Mouse (Mus musculus): ENCODE measurements around the gene Smpd2. TPM values are rescaled to one million over a fixed set of nuclear protein-coding genes. Genes with fewer than 3 reads are reported as not detected.
A peak's percentile ranks its signal among the peaks of the same experiment; 100 is the strongest.

The Smpd2 gene
- total RNA-seq (2021), result 10 to 100 TPM; 18.7 to 21.4 TPM
- long read RNA-seq, experiment 1, transcript Smpd2-201 (10 exons, 1,602 nt), result major isoform, 21 of 26 reads
- long read RNA-seq, experiment 1, partial matches to known transcripts, result 0 of 26 reads
- long read RNA-seq, experiment 1, other reads (novel, unspliced or antisense), result 5 of 26 reads
- long read RNA-seq, experiment 2, transcript Smpd2-201 (10 exons, 1,602 nt), result major isoform, 24 of 36 reads
- long read RNA-seq, experiment 2, partial matches to known transcripts, result 3 of 36 reads
- long read RNA-seq, experiment 2, other reads (novel, unspliced or antisense), result 8 of 36 reads

DNA sequence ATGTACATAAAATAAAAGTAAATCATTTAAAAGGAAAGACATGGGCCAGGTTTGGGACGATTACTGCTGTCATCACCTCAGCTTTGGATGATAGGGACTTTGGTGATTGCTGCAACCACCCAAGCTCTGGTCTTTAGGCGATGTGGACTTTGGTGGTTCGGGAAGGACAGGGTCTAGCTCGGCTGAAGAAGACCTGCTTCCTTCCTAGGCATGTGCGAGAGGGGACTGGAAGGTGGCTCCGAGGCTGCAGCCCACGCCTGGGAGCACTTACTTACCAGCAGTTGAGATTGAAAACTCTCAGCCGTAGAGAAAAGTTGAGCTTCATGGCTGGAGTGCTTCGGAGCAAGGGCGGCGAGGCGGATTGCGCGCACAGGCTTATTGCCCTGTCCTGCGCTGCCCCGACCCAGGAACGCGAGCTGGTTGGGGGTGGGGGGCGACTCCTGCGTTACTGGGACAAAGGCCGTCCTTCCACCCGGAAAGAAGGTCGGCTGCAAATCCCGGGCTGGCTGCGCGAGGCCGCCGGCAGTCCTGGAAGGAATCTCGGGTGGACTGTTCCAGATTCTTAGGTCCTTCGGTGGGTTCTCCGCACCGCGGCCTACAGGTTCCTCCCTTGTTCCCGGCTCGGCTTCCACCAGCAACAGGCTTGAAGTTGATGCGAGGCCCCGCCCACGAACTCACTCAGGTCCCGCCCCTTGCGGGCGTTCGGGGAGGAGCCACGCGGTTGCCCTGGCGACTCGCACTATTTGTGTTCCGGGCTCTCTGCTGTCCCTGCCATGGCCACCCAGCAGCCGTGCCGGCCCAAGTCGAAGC is at the start of gene Smpd2, which contains the start of gene Ppil6:
Smpd2 (minus strand) TSS at position 662 of the 810 bp plus-strand sequence.
Ppil6 (plus strand) TSS at position 732 of the 810 bp plus-strand sequence.
- peak; percentile 86 to 94 for DNase-seq (ENCODE audit: low spot score in 2 of 2)

- no peak for DNase-seq (ENCODE audit: low spot score in 2 of 2)
Measured at GRCm38 (mm10) chr10:41538986-41539385, 48.8 kb upstream of the Smpd2 start.

DNA sequence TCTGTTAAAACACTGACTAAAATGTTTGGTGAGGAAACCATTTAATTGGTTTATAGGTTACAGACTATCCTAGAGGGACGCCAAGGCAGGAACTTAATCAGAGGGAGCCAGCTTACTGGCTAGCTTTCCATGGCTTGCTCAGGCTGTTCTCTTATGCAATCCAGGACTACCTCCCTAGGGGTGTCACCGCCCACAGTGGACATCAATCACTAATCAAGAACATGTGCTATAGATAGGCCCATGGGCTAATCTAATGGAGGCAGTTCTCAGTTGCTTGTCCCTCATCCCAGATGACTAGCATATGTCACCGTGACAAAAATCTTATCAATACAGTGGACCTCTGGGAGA is 47.8 kb upstream of the Smpd2 start:
- no peak for DNase-seq (ENCODE audit: low spot score in 2 of 2)

DNA sequence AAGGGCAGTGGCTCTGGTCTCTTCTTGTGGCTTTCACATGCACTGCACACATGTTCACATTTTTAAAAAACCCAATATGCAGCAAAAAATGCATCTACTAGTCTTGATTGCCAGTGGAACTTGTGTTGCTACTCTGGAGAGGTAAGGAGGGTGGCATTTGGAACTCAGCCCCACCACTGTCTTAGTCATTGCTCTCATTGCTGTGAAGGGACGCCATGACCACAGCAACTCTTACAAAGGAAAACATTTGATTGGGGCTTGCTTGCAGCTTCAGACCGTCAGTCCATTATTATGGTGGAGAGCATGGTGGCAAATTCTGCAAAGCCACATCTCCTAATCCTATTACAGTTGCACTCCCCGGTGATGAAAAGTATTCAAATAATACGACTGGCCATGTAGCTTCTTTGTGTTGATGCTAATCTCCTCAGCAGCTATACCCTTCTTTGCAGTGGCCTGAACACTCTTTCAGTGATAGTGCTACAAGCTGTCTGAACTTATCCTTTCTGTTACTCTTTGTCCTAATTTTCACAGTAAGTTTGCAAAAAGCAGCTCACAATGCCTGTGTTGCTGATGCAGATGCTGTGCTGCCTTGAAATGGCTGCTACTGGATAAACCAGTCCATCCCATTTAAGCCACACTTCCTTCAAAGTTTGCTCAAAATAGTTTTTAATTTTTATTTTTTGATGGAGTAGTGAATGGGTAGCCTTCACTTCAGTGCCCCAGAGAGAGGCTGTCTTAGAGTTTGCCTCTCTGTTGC is 47.2 kb upstream of the Smpd2 start:
- no peak for DNase-seq (ENCODE audit: low spot score in 2 of 2)

- no peak for DNase-seq (ENCODE audit: low spot score in 2 of 2)
Measured at GRCm38 (mm10) chr10:41536714-41537113, 46.5 kb upstream of the Smpd2 start.

GRCm38 (mm10) chr10:41535991-41536390 is 45.8 kb upstream of the Smpd2 start:
- no peak for DNase-seq (ENCODE audit: low spot score in 2 of 2)

- no peak for DNase-seq (ENCODE audit: low spot score in 2 of 2)
Measured at GRCm38 (mm10) chr10:41529972-41530371, 39.8 kb upstream of the Smpd2 start.

- DNase-seq (ENCODE audit: low spot score in 2 of 2), result no peak
Measured at GRCm38 (mm10) chr10:41525696-41526095, 35.5 kb upstream of the Smpd2 start.

DNA sequence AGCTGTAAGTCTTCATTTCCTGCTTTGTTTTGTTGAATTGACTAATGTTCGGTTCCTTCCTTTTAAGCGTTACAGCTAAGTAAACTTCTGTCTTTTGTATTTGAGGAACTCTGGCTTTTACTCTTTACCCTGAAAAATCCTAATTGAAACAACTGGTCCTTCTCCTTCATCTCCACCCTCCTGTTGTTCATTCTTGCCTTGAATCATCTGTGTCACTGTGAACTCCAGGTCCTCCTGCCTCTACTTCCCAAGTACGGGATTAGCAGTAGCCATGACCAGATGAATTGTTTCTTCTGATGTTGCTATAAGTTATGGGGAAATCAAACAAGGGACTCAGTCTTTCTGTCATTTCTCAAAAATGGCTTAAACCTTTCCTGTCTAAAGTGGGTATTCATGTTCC is 33.2 kb upstream of the Smpd2 start:
- no peak for DNase-seq (ENCODE audit: low spot score in 2 of 2)

GRCm38 (mm10) chr10:41520410-41520673 is 30.2 kb upstream of the Smpd2 start:
- no peak for DNase-seq (ENCODE audit: low spot score in 2 of 2)

DNA sequence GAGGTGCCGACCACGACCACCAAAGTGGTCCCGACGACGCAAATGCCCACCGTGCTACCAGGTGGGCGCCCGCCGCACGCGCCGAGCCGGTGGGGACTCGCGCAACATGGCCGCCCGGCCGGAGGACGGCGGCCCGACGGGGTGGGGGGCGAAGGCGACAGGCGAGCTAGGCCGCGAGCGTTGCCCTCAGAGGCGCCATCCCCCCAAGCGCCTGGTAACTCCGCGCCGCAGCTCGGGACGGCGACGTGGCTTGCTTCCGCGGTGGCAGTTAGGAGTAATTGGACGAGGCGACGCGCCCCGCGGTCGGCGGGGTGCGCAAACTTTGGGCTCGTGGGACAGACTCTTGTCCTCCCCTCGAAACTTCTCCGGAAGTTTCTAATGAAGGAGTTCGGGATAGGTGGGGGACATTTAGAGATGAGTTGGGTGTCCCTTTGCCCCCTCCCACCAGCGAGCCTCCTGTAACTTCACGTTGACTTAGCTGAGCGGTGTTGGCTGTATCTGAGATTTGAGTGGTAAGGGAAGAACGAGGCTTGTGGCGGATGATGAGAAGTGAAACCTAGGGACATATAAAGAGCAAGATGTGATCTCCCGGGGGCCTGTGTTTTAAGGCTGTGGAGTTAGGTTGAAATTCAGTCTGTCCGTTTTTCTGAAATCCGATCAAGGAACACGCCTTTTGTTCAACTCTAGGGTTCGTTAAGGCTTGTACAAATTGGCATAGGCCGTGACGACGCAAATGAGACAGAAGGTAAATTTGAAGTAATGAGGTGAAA is 29.7 kb upstream of the Smpd2 start:
- DNase-seq (ENCODE audit: low spot score in 2 of 2), result peak; percentile 32 to 65

- peak; percentile 88 to 93 for DNase-seq (ENCODE audit: low spot score in 2 of 2)
Measured at GRCm38 (mm10) chr10:41518981-41519618, 28.9 kb upstream of the Smpd2 start, which contains the start of gene Cd164. Cd164 (plus strand) TSS chr10:41519414.

GRCm38 (mm10) chr10:41518508-41518980 is 28.4 kb upstream of the Smpd2 start:
- peak; percentile 30 to 68 for DNase-seq (ENCODE audit: low spot score in 2 of 2)

- DNase-seq (ENCODE audit: low spot score in 2 of 2), result no peak
Measured at GRCm38 (mm10) chr10:41514921-41515320, 24.8 kb upstream of the Smpd2 start.

DNA sequence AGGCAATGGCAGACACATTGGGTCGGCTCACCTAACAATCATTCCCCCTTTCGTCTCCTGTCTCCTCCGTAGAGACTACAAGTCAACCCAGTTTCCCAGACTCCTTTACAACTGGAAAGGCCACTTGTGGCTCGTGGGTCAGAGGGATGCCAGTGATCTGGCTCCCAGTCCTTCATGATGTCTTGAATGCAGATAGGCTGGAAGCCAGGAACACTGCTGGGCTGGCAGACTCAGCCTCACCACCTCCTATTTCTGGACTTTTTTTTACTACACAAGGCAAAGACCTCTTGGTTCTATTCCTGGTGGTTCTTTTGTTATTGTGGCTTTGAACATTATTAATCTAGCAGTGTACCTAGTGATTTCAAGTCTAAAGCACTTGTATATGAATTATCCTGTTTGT is 24.1 kb upstream of the Smpd2 start:
- DNase-seq (ENCODE audit: low spot score in 2 of 2), result no peak

- DNase-seq (ENCODE audit: low spot score in 2 of 2), result no peak
Measured at GRCm38 (mm10) chr10:41509160-41509559, 19.0 kb upstream of the Smpd2 start.

DNA sequence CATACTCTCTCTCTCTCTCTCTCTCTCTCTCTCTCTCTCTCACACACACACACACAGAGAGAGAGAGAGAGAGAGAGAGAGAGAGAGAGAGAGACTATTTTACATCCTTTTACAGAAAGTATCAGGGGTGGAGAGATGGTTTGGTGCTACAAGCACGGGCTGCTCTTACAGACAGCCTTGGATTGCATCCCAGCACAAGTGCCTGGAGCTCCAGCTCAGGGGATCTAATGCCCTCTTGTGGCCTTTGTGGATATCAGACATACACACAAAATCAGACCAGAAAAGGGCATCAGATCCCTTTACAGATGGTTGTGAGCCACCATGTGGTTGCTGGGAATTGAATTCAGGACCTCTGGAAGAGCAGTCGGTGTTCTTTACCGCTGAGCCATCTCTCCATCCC is 15.3 kb upstream of the Smpd2 start:
- DNase-seq (ENCODE audit: low spot score in 2 of 2), result peak in 1 of 2 experiments; percentile 67

GRCm38 (mm10) chr10:41504996-41505395 is 14.8 kb upstream of the Smpd2 start:
- DNase-seq (ENCODE audit: low spot score in 2 of 2), result no peak

DNA sequence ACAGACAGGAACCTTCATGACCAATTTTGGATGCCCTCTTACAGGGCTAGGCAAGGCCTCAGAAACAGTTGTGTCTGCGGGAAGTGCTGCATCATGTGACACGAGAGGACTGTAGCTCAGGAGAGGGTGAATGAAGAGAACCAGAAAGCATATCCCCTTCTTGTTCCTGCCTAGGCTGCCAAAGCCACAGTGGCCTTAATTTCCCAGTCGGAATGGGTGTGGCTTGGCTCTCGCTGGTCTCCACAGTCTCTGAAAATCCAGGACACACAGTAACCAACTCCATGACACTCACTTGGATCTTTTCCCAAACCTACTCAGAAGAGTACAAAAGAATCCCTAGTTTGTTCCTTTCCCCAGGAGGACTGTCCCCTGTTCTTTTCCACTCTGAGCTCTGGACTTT is 10.8 kb upstream of the Smpd2 start:
- DNase-seq (ENCODE audit: low spot score in 2 of 2), result no peak

DNA sequence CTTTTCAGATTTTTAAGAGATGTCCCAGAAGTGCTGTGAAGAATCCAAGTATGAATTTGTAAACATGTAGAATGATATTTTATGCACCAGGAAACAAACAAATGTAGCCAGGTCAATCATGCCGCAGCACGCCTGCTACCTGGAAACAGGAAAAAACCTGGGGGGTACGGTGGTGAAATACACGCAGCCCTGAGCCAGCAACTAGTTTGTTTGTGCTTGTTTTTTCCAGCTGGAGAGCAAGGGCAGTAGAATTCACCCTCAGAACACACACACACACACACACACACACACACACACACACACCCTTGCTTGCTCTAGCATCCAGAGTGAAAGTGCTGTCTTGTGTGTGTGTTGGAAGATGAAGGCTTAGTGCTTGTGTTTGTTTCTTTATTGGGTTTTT is 942 bp upstream of the Smpd2 start:
- DNase-seq (ENCODE audit: low spot score in 2 of 2), result no peak

- DNase-seq (ENCODE audit: low spot score in 2 of 2), result no peak
Measured at GRCm38 (mm10) chr10:41490518-41490873, 327 bp upstream of the Smpd2 start.
